Mouse (Mus musculus): Measurements from ENCODE around the gene Chmp5.

GRCm38 (mm10) chr4:40920576-40920975 is 27.6 kb upstream of the Chmp5 start:
- TF ChIP-seq POLR2A (IDR thresholded peaks at IDR 0.05; ENCODE audit: borderline replicate concordance, extremely low read depth, low read depth, low read length) = no peak
- TF ChIP-seq CTCF (IDR thresholded peaks at IDR 0.05; ENCODE audit: insufficient read depth, low read length) = no peak
